Mouse (Mus musculus): ENCODE data around the gene Ilvbl.

GRCm38 (mm10) chr10:78578204-78578603 is 4.1 kb downstream of the Ilvbl start:
- no peak for TF ChIP-seq CTCF (IDR thresholded peaks at IDR 0.05; ENCODE audit: low read depth)
- TF ChIP-seq EP300 (IDR thresholded peaks at IDR 0.05; ENCODE audit: low read depth) = no peak

Data from liver, embryonic 14.5 days (tissue).